In genomic region chr12:44422867-44423255, GRCm38 (mm10) we compare ENCODE assay signal across 18 mouse cellular contexts.
"Had no signal": no experiment of that assay in that cellular context is flagged by ENCODE, and none has a peak within 500 bp of the region (broad histone marks: within the 10 kb centered on the region; RNA-seq: fewer than 3 reads in every experiment).

No protein-coding gene starts in this region.

- H3K9me3 ChIP-seq: intestine, embryonic 15.5 days; kidney, embryonic 15.5 days; limb, embryonic 12.5 days; limb, embryonic 15.5 days had no signal

- H3K27me3 ChIP-seq: intestine, embryonic 15.5 days; kidney, embryonic 15.5 days; limb, embryonic 12.5 days; limb, embryonic 15.5 days had no signal

- H3K36me3 ChIP-seq: intestine, embryonic 15.5 days; kidney, embryonic 15.5 days; limb, embryonic 12.5 days; limb, embryonic 15.5 days had no signal

- DNase-seq: kidney, adult 11 months; kidney, adult 8-10 months; kidney, postnatal 10 days; kidney, postnatal 36 days; layer of hippocampus, postnatal 36 days; left cerebral cortex, postnatal 4 days; liver, postnatal 0 days; lung, embryonic 14.5 days; thymus, adult 18-20 months; thymus, postnatal 36 days had no signal

- H3K4me3 ChIP-seq: intestine, embryonic 15.5 days; kidney, embryonic 15.5 days; limb, embryonic 12.5 days; limb, embryonic 15.5 days had no signal

- H3K9ac ChIP-seq: intestine, embryonic 15.5 days; kidney, embryonic 15.5 days; limb, embryonic 12.5 days; limb, embryonic 15.5 days; liver, embryonic 14.5 days; liver, postnatal 0 days; lung, embryonic 14.5 days had no signal

- H3K27ac ChIP-seq: intestine, embryonic 15.5 days; kidney, embryonic 15.5 days; limb, embryonic 12.5 days; limb, embryonic 15.5 days; liver, embryonic 14.5 days; macrophage had no signal

- H3K4me1 ChIP-seq: intestine, embryonic 15.5 days; kidney, embryonic 15.5 days; limb, embryonic 12.5 days; limb, embryonic 15.5 days had no signal

- H3K4me2 ChIP-seq: intestine, embryonic 15.5 days; kidney, embryonic 15.5 days; limb, embryonic 12.5 days; limb, embryonic 15.5 days; liver, embryonic 11.5 days; lung, embryonic 14.5 days had no signal

- ATAC-seq: intestine, embryonic 15.5 days; liver, postnatal 0 days; lung, postnatal 0 days had no signal
